Mouse (Mus musculus) lung, adult 2 months (tissue): ENCODE measurements around the gene Mkln1. TPM values are rescaled to one million over a fixed set of nuclear protein-coding genes. Genes with fewer than 3 reads are reported as not detected.

Source experiments
- DNase-seq: peaks from one replicate; pipeline ENCODE4 v3.0.0; 2022
- H3K4me1 ChIP-seq: fragments of 200-500 bp; 2 replicates; pipeline ENCODE4 v1.6.1; 2011; ENCODE audit warnings: low read length; ENCODE audit not compliant: control insufficient read depth, insufficient read depth
- H3K4me3 ChIP-seq: fragments of 200-500 bp; replicated peaks from 2 replicates; pipeline ENCODE3; 2011; ENCODE audit warnings: low read depth, mild to moderate bottlenecking, control low read depth, low read length; ENCODE audit errors: extremely low read depth
- CTCF ChIP-seq: fragments of 200-500 bp; IDR thresholded peaks from 2 replicates; pipeline ENCODE4 v1.5.1; 2011; ENCODE audit warnings: mild to moderate bottlenecking, low read length, control low read depth; ENCODE audit not compliant: insufficient read depth
- POLR2A ChIP-seq: fragments of 200-500 bp; IDR thresholded peaks from 2 replicates; pipeline ENCODE4 v1.6.1; 2011; ENCODE audit warnings: low read depth, mild to moderate bottlenecking, control low read depth, low read length, borderline replicate concordance; ENCODE audit errors: extremely low read depth
- WGBS: fragments of 180-500 bp; shearing (Covaris S2); methylation state at CpG from one replicate; pipeline ENCODE4 v1.1.7; 2018; 5-methylcytosine and 5-hydroxymethylcytosine counted together
- polyA plus RNA-seq: library from polyadenylated mRNA; depleted of rRNA; stranded (reverse); fragments of >200 nt; gene quantifications from 2 replicates; pipeline ENCODE4 v1.2.3, GENCODE M21; 2012; rRNA removed

Gene Mkln1
- polyA plus RNA-seq, result 16.8 and 26.4 TPM in 2 replicates

- TF ChIP-seq CTCF (no peak), POLR2A (peak; percentile 71; the same call in 1 of the 2 replicates)
- peak; percentile 89 for DNase-seq
- Histone ChIP-seq H3K4me3 (peak within 1 kb of the TSS; percentile 75), H3K4me1 (peaks cover 16% of the 10 kb centered on the region)
- WGBS, result under 1% methylated on average over 65 of the region's 65 CpGs
Observed at GRCm38 (mm10) chr6:31398431-31399205, at the start of gene Mkln1. Gene Mkln1, plus strand, starts transcription at chr6:31398735.

- no peak for DNase-seq
Observed at GRCm38 (mm10) chr6:31356444-31357191, 41.9 kb upstream of the Mkln1 start.

DNA sequence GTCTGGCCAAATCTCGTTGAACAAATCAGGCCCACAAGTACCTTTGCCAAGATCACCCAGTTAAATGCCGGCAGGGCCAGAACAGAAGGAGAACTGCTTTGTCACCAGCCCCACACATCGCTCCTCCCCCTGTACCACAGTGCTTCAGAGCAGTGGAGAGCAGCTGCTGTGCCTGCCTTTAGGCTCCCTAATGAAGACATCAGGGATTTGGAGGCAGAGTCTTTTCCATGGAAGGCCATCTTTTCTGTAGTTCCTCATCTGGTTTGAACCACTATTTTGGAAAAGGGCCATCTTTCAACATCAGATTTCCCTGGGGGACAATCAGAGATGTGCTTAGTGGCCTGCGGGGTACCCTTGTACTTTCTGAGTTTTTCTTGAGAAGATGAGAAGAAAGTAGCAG lies 41.2 kb upstream of the Mkln1 start:
- WGBS, result 54% methylated on average over 4 of the region's 4 CpGs
- Histone ChIP-seq H3K4me1 (no peaks in the 10 kb centered on the region), H3K4me3 (no peak overlapping the region)
- TF ChIP-seq POLR2A, result no peak
- no peak for TF ChIP-seq CTCF
- DNase-seq, result no peak

More at GRCm38 (mm10) chr6:31356444-31357191, 41.9 kb upstream of the Mkln1 start:
- TF ChIP-seq CTCF (no peak), POLR2A (no peak)
- Histone ChIP-seq H3K4me1 (no peaks in the 10 kb centered on the region), H3K4me3 (no peak overlapping the region)
- WGBS, result 80% methylated on average over 26 of the region's 26 CpGs

GRCm38 (mm10) chr6:31362617-31363016 lies 35.9 kb upstream of the Mkln1 start:
- DNase-seq, result no peak
- Histone ChIP-seq H3K4me1 (no peaks in the 10 kb centered on the region), H3K4me3 (no peak overlapping the region)
- 70% methylated on average over 11 of the region's 11 CpGs for WGBS
- TF ChIP-seq CTCF, result no peak
- TF ChIP-seq POLR2A, result no peak

DNA sequence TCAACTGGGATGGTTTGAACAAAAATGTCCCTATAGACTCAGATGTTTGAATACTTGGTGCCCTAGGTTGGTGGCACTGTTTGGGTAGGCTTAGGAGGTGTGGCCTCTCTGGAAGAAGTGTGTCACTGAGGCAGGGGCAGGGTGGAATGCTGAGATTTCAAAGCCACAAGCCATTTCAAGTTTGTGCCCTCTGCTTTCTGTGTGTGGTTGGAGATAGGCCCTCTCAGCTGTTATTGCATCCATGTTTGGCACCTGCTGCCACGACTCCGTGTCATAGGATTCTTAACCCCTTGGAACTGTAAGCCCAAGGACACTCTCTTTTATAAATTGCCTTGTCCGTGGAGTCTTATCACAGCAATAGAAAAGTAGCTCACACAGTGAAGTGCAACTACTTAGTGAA lies 34.1 kb upstream of the Mkln1 start:
- no peak for TF ChIP-seq POLR2A
- Histone ChIP-seq H3K4me3 (no peak overlapping the region), H3K4me1 (no peaks in the 10 kb centered on the region)
- no peak for DNase-seq
- WGBS, result 86% methylated on average over 3 of the region's 3 CpGs

DNA sequence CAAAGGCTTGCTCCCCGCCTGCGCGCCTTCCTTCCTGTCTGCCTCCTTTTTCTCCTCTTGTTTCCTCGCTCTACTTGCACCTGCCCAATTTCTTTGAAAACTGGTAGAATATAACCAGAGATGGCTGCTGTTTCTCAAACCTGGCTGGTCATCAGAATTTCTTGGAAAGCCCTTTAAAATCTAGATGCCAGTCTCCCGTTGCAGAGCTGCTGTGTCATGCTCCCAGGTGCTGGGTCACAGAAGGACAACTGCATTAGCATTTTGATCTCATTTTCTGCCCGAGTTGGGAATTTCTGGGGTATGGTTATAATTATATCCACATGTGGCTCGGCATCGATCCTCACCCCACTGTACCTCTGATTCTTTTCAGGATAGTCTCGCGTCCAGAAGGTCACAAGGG lies 30.6 kb upstream of the Mkln1 start:
- no peak for DNase-seq
- 79% methylated on average over 10 of the region's 10 CpGs for WGBS
- H3K4me1 ChIP-seq, result peaks cover 8% of the 10 kb centered on the region
- TF ChIP-seq POLR2A (no peak), CTCF (no peak)
- no peak overlapping the region for H3K4me3 ChIP-seq

- no peak overlapping the region for H3K4me3 ChIP-seq
- TF ChIP-seq CTCF (no peak), POLR2A (no peak)
- no peak for DNase-seq
- WGBS, result 58% methylated on average over 1 of the region's 1 CpGs
- H3K4me1 ChIP-seq, result peaks cover 10% of the 10 kb centered on the region
Observed at GRCm38 (mm10) chr6:31368559-31368958, 30.0 kb upstream of the Mkln1 start.

DNA sequence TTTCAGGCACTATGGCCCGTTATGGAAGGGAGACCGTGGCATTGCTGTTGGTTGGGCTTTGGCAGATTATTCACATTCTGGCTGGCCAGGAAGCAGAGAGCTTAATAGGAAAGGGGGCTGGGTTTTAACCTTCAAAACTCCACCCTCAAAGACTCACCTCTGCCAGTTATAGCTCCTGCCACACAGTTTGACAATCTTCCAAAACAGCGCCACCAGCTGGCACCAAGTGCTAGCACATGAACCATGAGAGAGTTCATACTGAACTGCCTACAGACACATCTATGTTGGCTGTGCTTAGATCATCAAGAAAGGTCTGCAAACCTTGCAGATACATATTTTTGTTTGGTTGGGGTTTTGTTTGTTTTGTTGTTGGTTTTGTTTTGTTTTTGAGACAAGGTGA lies 28.7 kb upstream of the Mkln1 start:
- no peak for DNase-seq
- peaks cover 10% of the 10 kb centered on the region for H3K4me1 ChIP-seq
- 70% methylated on average over 3 of the region's 3 CpGs for WGBS
- no peak overlapping the region for H3K4me3 ChIP-seq
- TF ChIP-seq CTCF (no peak), POLR2A (no peak)

DNA sequence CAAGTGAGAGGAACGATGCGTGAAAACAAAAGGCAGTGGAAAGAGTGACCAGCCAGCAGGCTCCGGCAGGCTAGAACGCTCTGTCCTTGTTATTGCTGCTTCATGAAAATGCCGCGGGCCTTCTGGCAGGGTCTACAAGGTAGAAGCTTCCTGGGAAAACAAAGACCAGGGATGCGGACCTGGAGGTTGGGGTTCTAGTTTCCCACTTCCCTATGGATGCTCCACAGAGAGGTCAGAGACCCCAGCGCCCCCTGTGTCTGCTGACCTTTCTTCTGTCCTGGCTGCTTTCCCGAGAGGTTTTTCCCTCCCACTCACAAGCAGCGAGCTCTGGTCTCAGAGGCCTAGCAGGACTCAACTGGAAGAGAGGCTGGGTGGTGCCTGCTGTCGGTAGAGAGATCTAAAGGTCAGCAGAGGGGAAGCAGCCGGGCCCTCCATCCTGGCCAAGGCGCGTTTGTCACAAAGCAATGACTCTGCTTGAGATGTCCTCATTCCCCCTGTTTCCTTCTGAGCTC lies 27.9 kb upstream of the Mkln1 start:
- TF ChIP-seq CTCF (no peak), POLR2A (no peak)
- peaks cover 10% of the 10 kb centered on the region for H3K4me1 ChIP-seq
- 51% methylated on average over 14 of the region's 14 CpGs for WGBS
- H3K4me3 ChIP-seq, result no peak overlapping the region
- DNase-seq, result no peak
